Mouse (Mus musculus): ENCODE measurements around the gene Lgi1. TPM values are rescaled to one million over a fixed set of nuclear protein-coding genes. Genes with fewer than 3 reads are reported as not detected.

Lgi1 gene
- polyA plus RNA-seq, 2 experiments, result 0.03 TPM; not detected in 1

GRCm38 (mm10) chr19:38349013-38349341, 84.6 kb downstream of the Lgi1 start:
- Histone ChIP-seq H3K4me3 (ENCODE audit: insufficient read depth in 1 of 2, low read depth in 2 of 2, low read length in 2 of 2) (no peak overlapping the region), H3K27me3 (ENCODE audit: control insufficient read depth, insufficient read depth, low read length) (no peaks in the 10 kb centered on the region), H3K4me2 (ENCODE audit: low read depth) (no peak overlapping the region), H3K36me3 (replicated peaks; ENCODE audit: control insufficient read depth, insufficient read depth, low read depth) (no peaks in the 10 kb centered on the region), H3K27ac (no peak overlapping the region), H3K9ac (replicated peaks) (no peak overlapping the region), H3K4me1 (replicated peaks; ENCODE audit: control insufficient read depth in 2 of 2, insufficient read depth in 2 of 2, low read length in 1 of 2) (no peaks in the 10 kb centered on the region), H3K9me3 (ENCODE audit: control insufficient read depth, low read length) (no peaks in the 10 kb centered on the region)
- TF ChIP-seq CTCF (IDR thresholded peaks at IDR 0.05; ENCODE audit: low read depth) (no peak), EP300 (IDR thresholded peaks at IDR 0.05; ENCODE audit: low read depth) (no peak)
- 60% methylated on average over 5 of the region's 5 CpGs for WGBS (ENCODE audit: insufficient replicate concordance)
- DNase-seq (ENCODE audit: low read depth in 3 of 3, low spot score in 3 of 3), result no peak
- no peak for ATAC-seq (ENCODE audit: insufficient read depth)

GRCm38 (mm10) chr19:38351202-38351601, 86.9 kb downstream of the Lgi1 start:
- 54% methylated on average over 2 of the region's 2 CpGs for WGBS (ENCODE audit: insufficient replicate concordance)
- Histone ChIP-seq H3K36me3 (replicated peaks; ENCODE audit: control insufficient read depth, insufficient read depth, low read depth) (no peaks in the 10 kb centered on the region), H3K4me1 (replicated peaks; ENCODE audit: control insufficient read depth in 2 of 2, insufficient read depth in 2 of 2, low read length in 1 of 2) (no peaks in the 10 kb centered on the region), H3K9ac (replicated peaks) (no peak overlapping the region), H3K27me3 (ENCODE audit: control insufficient read depth, insufficient read depth, low read length) (no peaks in the 10 kb centered on the region), H3K9me3 (ENCODE audit: control insufficient read depth, low read length) (no peaks in the 10 kb centered on the region), H3K4me2 (ENCODE audit: low read depth) (no peak overlapping the region), H3K4me3 (ENCODE audit: insufficient read depth in 1 of 2, low read depth in 2 of 2, low read length in 2 of 2) (no peak overlapping the region), H3K27ac (no peak overlapping the region)
- DNase-seq (ENCODE audit: low read depth in 3 of 3, low spot score in 3 of 3), result no peak
- TF ChIP-seq EP300 (IDR thresholded peaks at IDR 0.05; ENCODE audit: low read depth) (no peak), CTCF (IDR thresholded peaks at IDR 0.05; ENCODE audit: low read depth) (no peak)
- no peak for ATAC-seq (ENCODE audit: insufficient read depth)

GRCm38 (mm10) chr19:38351728-38352127, 87.4 kb downstream of the Lgi1 start:
- Histone ChIP-seq H3K4me2 (ENCODE audit: low read depth) (no peak overlapping the region), H3K9ac (replicated peaks) (no peak overlapping the region), H3K9me3 (ENCODE audit: control insufficient read depth, low read length) (no peaks in the 10 kb centered on the region), H3K4me1 (replicated peaks; ENCODE audit: control insufficient read depth in 2 of 2, insufficient read depth in 2 of 2, low read length in 1 of 2) (no peaks in the 10 kb centered on the region), H3K27ac (no peak overlapping the region), H3K27me3 (ENCODE audit: control insufficient read depth, insufficient read depth, low read length) (no peaks in the 10 kb centered on the region), H3K4me3 (ENCODE audit: insufficient read depth in 1 of 2, low read depth in 2 of 2, low read length in 2 of 2) (no peak overlapping the region), H3K36me3 (replicated peaks; ENCODE audit: control insufficient read depth, insufficient read depth, low read depth) (no peaks in the 10 kb centered on the region)
- TF ChIP-seq EP300 (IDR thresholded peaks at IDR 0.05; ENCODE audit: low read depth) (no peak), CTCF (IDR thresholded peaks at IDR 0.05; ENCODE audit: low read depth) (no peak)
- DNase-seq (ENCODE audit: low read depth in 3 of 3, low spot score in 3 of 3) (no peak), ATAC-seq (ENCODE audit: insufficient read depth) (no peak)
- 62% methylated on average over 3 of the region's 3 CpGs for WGBS (ENCODE audit: insufficient replicate concordance)

GRCm38 (mm10) chr19:38352495-38353130, 88.3 kb downstream of the Lgi1 start:
- no peak for ATAC-seq (ENCODE audit: insufficient read depth)
- H3K27ac ChIP-seq, result no peak overlapping the region
- H3K4me1 ChIP-seq (replicated peaks; ENCODE audit: control insufficient read depth in 2 of 2, insufficient read depth in 2 of 2, low read length in 1 of 2), result no peaks in the 10 kb centered on the region
- 25% methylated on average over 6 of the region's 6 CpGs for WGBS (ENCODE audit: insufficient replicate concordance)
- H3K9me3 ChIP-seq (ENCODE audit: control insufficient read depth, low read length), result no peaks in the 10 kb centered on the region
- peak in 2 of 3 experiments; percentile 14 to 17 for DNase-seq (ENCODE audit: low read depth in 3 of 3, low spot score in 3 of 3)
- TF ChIP-seq CTCF (IDR thresholded peaks at IDR 0.05; ENCODE audit: low read depth) (peak; percentile 72), EP300 (IDR thresholded peaks at IDR 0.05; ENCODE audit: low read depth) (no peak)
- H3K4me2 ChIP-seq (ENCODE audit: low read depth), result no peak overlapping the region
- H3K4me3 ChIP-seq (ENCODE audit: insufficient read depth in 1 of 2, low read depth in 2 of 2, low read length in 2 of 2), result no peak overlapping the region
- H3K9ac ChIP-seq (replicated peaks), result no peak overlapping the region
- H3K27me3 ChIP-seq (ENCODE audit: control insufficient read depth, insufficient read depth, low read length), result no peaks in the 10 kb centered on the region
- no peaks in the 10 kb centered on the region for H3K36me3 ChIP-seq (replicated peaks; ENCODE audit: control insufficient read depth, insufficient read depth, low read depth)

- Histone ChIP-seq H3K27ac (no peak overlapping the region), H3K9ac (replicated peaks) (no peak overlapping the region), H3K36me3 (replicated peaks; ENCODE audit: control insufficient read depth, insufficient read depth, low read depth) (no peaks in the 10 kb centered on the region), H3K4me2 (ENCODE audit: low read depth) (no peak overlapping the region), H3K27me3 (ENCODE audit: control insufficient read depth, insufficient read depth, low read length) (no peaks in the 10 kb centered on the region), H3K4me1 (replicated peaks; ENCODE audit: control insufficient read depth in 2 of 2, insufficient read depth in 2 of 2, low read length in 1 of 2) (no peaks in the 10 kb centered on the region), H3K9me3 (ENCODE audit: control insufficient read depth, low read length) (no peaks in the 10 kb centered on the region), H3K4me3 (ENCODE audit: insufficient read depth in 1 of 2, low read depth in 2 of 2, low read length in 2 of 2) (no peak overlapping the region)
- WGBS (ENCODE audit: insufficient replicate concordance), result 53% methylated on average over 1 of the region's 1 CpGs
- no peak for ATAC-seq (ENCODE audit: insufficient read depth)
- no peak for DNase-seq (ENCODE audit: low read depth in 3 of 3, low spot score in 3 of 3)
- TF ChIP-seq CTCF (IDR thresholded peaks at IDR 0.05; ENCODE audit: low read depth) (no peak), EP300 (IDR thresholded peaks at IDR 0.05; ENCODE audit: low read depth) (no peak)
Observed at GRCm38 (mm10) chr19:38354279-38354678, 89.9 kb downstream of the Lgi1 start.

Measured in liver, embryonic 14.5 days (tissue).